Mouse (Mus musculus) R1 (cell line): ENCODE measurements around the gene Cdkn2a.

ENCODE experiments used
- DNase-seq: peaks from one replicate; pipeline ENCODE4 v3.0.0-alpha.2; 2018; ENCODE audit warnings: low read depth, low spot score

Gene Cdkn2a

GRCm38 (mm10) chr4:89294486-89295440, at the start of gene Cdkn2a:
TSS of gene Cdkn2a (minus strand) at chr4:89294653.
- DNase-seq = peak; percentile 93

GRCm38 (mm10) chr4:89313461-89313860, 19.0 kb upstream of the Cdkn2a start:
- DNase-seq = peak; percentile 43

GRCm38 (mm10) chr4:89310491-89311254, 16.2 kb upstream of the Cdkn2a start, which contains the start of gene Cdkn2b:
TSS of gene Cdkn2b (minus strand) at chr4:89311039.
- peak; percentile 94 for DNase-seq

GRCm38 (mm10) chr4:89309996-89310395, 15.5 kb upstream of the Cdkn2a start:
- DNase-seq = no peak

- peak; percentile 11 for DNase-seq
Observed at GRCm38 (mm10) chr4:89308001-89308400, 13.5 kb upstream of the Cdkn2a start.

- DNase-seq = peak; percentile 45
Observed at GRCm38 (mm10) chr4:89306798-89307365, 12.4 kb upstream of the Cdkn2a start.

- no peak for DNase-seq
Observed at GRCm38 (mm10) chr4:89305691-89306090, 11.2 kb upstream of the Cdkn2a start.

GRCm38 (mm10) chr4:89303281-89303995, 9.0 kb upstream of the Cdkn2a start:
- peak; percentile 56 for DNase-seq

- no peak for DNase-seq
Observed at GRCm38 (mm10) chr4:89302129-89302528, 7.7 kb upstream of the Cdkn2a start.

- DNase-seq = no peak
Observed at GRCm38 (mm10) chr4:89299721-89300120, 5.3 kb upstream of the Cdkn2a start.

- DNase-seq = peak; percentile 55
Observed at GRCm38 (mm10) chr4:89295441-89296220, 1.2 kb upstream of the Cdkn2a start.

- no peak for DNase-seq
Observed at GRCm38 (mm10) chr4:89294091-89294485, 365 bp downstream of the Cdkn2a start.

- DNase-seq = no peak
Observed at GRCm38 (mm10) chr4:89293516-89293915, 937 bp downstream of the Cdkn2a start.

GRCm38 (mm10) chr4:89289028-89289427, 5.4 kb downstream of the Cdkn2a start:
- DNase-seq = no peak

GRCm38 (mm10) chr4:89286566-89286965, 7.9 kb downstream of the Cdkn2a start:
- no peak for DNase-seq

- DNase-seq = no peak
Observed at GRCm38 (mm10) chr4:89285688-89286087, 8.8 kb downstream of the Cdkn2a start.

GRCm38 (mm10) chr4:89282661-89283060, 11.8 kb downstream of the Cdkn2a start:
- no peak for DNase-seq

GRCm38 (mm10) chr4:89282036-89282566, 12.4 kb downstream of the Cdkn2a start:
- DNase-seq = peak; percentile 73

GRCm38 (mm10) chr4:89281236-89281635, 13.2 kb downstream of the Cdkn2a start:
- no peak for DNase-seq

- no peak for DNase-seq
Observed at GRCm38 (mm10) chr4:89279641-89280040, 14.8 kb downstream of the Cdkn2a start.
